Mouse (Mus musculus): ENCODE measurements at regions not wholly inside any gene's neighbourhood (a gene's known extent, or its start where the extent isn't known, plus 50 kb on each side); places are given as distances from the start of the nearest gene placed in this dataset.

DNA sequence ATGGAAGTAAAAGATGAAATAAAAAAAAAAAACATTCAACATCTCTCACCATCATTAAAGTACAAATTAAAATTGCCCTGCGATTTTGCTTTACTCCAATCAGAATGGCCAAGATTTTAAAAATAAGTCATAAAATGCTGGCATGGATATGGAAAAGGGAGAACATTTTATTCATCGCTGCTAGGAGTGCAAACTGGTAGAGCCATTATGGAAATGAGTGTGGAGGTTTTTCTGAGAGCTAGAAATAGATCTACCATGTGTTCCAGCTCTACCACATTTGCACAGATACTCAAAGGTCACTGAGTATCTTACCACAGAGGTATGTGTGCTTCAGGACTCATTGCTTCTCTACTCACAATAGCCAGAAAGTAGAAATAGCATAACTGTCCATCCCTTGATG is 129.0 kb upstream of the Ift57 start:
- TF ChIP-seq POLR2A (IDR thresholded peaks at IDR 0.05; ENCODE audit: low read depth, low read length) = no peak
- no peak for TF ChIP-seq CTCF (IDR thresholded peaks at IDR 0.05; ENCODE audit: extremely low read depth, insufficient read depth, insufficient read length, insufficient replicate concordance)
- H3K4me1 ChIP-seq (ENCODE audit: control insufficient read depth, insufficient read depth, insufficient read length) = no peaks in the 10 kb centered on the region
- H3K36me3 ChIP-seq (ENCODE audit: control insufficient read depth, insufficient read depth, low read length) = no peaks in the 10 kb centered on the region
- no peak overlapping the region for H3K4me3 ChIP-seq (ENCODE audit: extremely low read depth, insufficient read depth, insufficient read length)
- no peaks in the 10 kb centered on the region for H3K27me3 ChIP-seq (ENCODE audit: control insufficient read depth, insufficient read depth, low read length)
- no peak for DNase-seq (ENCODE audit: low read depth in 1 of 2, low spot score in 2 of 2)
- no peak overlapping the region for H3K27ac ChIP-seq (ENCODE audit: insufficient read depth, low read length)
- WGBS = 94% methylated on average over 2 of the region's 2 CpGs

DNA sequence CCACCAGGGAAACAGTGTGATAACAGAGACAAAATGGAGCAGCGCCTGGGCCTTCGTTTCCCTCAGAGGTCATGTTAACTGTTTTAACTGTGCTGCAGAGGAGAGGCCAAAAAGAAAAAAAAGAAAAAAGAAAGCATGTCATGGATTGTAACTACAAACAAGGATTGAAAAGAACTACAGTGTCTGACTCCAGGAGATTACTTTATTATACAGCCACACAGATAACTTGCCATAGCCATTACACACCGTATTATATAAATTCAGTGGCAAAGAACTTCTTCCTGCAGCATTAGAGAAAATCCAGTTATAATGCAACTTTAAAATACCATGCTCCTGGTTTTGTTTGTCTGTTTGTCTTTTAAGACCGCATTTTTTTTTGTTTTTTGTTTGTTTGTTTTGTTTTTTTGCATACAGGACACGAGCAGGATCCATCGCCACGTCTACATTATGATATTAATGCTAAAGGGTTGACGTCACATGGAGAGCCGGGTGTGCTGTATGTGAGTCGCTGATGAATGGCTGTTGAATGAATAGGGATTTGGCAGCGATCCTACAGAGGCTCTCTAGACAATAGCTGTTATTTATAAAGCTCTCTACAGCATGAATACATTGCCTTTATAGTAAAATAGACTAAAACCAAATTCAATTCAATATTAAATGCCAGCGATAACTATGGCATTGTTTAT is 126.4 kb upstream of the Ift57 start:
- Histone ChIP-seq H3K36me3 (ENCODE audit: control insufficient read depth, insufficient read depth, low read length) (no peaks in the 10 kb centered on the region), H3K4me3 (ENCODE audit: extremely low read depth, insufficient read depth, insufficient read length) (no peak overlapping the region), H3K27me3 (ENCODE audit: control insufficient read depth, insufficient read depth, low read length) (no peaks in the 10 kb centered on the region), H3K27ac (ENCODE audit: insufficient read depth, low read length) (no peak overlapping the region), H3K4me1 (ENCODE audit: control insufficient read depth, insufficient read depth, insufficient read length) (no peaks in the 10 kb centered on the region)
- DNase-seq (ENCODE audit: low read depth in 1 of 2, low spot score in 2 of 2) = no peak
- 90% methylated on average over 12 of the region's 12 CpGs for WGBS
- TF ChIP-seq POLR2A (IDR thresholded peaks at IDR 0.05; ENCODE audit: low read depth, low read length) (no peak), CTCF (IDR thresholded peaks at IDR 0.05; ENCODE audit: extremely low read depth, insufficient read depth, insufficient read length, insufficient replicate concordance) (no peak)

- Histone ChIP-seq H3K27me3 (ENCODE audit: control insufficient read depth, insufficient read depth, low read length) (no peaks in the 10 kb centered on the region), H3K4me1 (ENCODE audit: control insufficient read depth, insufficient read depth, insufficient read length) (no peaks in the 10 kb centered on the region), H3K36me3 (ENCODE audit: control insufficient read depth, insufficient read depth, low read length) (no peaks in the 10 kb centered on the region), H3K4me3 (ENCODE audit: extremely low read depth, insufficient read depth, insufficient read length) (no peak overlapping the region), H3K27ac (ENCODE audit: insufficient read depth, low read length) (no peak overlapping the region)
- 89% methylated on average over 3 of the region's 3 CpGs for WGBS
- no peak for DNase-seq (ENCODE audit: low read depth in 1 of 2, low spot score in 2 of 2)
- no peak for TF ChIP-seq POLR2A (IDR thresholded peaks at IDR 0.05; ENCODE audit: low read depth, low read length)
- TF ChIP-seq CTCF (IDR thresholded peaks at IDR 0.05; ENCODE audit: extremely low read depth, insufficient read depth, insufficient read length, insufficient replicate concordance) = no peak
These were observed 125.9 kb upstream of the Ift57 start for GRCm38 (mm10) chr16:49573171-49573517.

GRCm38 (mm10) chr16:49578976-49579375 is 120.1 kb upstream of the Ift57 start:
- WGBS = 94% methylated on average over 4 of the region's 4 CpGs
- Histone ChIP-seq H3K4me3 (ENCODE audit: extremely low read depth, insufficient read depth, insufficient read length) (no peak overlapping the region), H3K27me3 (ENCODE audit: control insufficient read depth, insufficient read depth, low read length) (no peaks in the 10 kb centered on the region), H3K27ac (ENCODE audit: insufficient read depth, low read length) (no peak overlapping the region), H3K36me3 (ENCODE audit: control insufficient read depth, insufficient read depth, low read length) (no peaks in the 10 kb centered on the region), H3K4me1 (ENCODE audit: control insufficient read depth, insufficient read depth, insufficient read length) (no peaks in the 10 kb centered on the region)
- TF ChIP-seq CTCF (IDR thresholded peaks at IDR 0.05; ENCODE audit: extremely low read depth, insufficient read depth, insufficient read length, insufficient replicate concordance) = no peak
- TF ChIP-seq POLR2A (IDR thresholded peaks at IDR 0.05; ENCODE audit: low read depth, low read length) = no peak
- DNase-seq (ENCODE audit: low read depth in 1 of 2, low spot score in 2 of 2) = no peak

DNA sequence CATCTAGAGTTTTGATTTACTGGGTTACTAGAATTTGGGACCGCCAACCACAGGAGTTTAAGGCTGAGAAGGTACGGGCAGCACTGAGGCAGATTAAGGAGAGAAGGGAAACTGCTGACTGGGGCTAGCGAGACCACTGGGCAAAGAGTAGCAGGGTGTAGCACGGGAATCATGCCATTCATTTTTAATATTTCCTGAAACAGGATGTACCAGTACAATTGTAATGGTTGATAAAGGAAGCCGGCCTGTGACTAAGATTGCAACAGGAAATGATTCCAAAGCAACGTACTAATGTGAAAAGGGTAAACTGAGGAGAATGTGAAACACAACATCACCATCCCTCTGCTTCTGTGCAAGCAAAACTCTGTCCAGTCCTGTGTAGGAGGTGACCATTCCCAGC is 118.3 kb upstream of the Ift57 start:
- TF ChIP-seq POLR2A (IDR thresholded peaks at IDR 0.05; ENCODE audit: low read depth, low read length) (no peak), CTCF (IDR thresholded peaks at IDR 0.05; ENCODE audit: extremely low read depth, insufficient read depth, insufficient read length, insufficient replicate concordance) (no peak)
- Histone ChIP-seq H3K4me3 (ENCODE audit: extremely low read depth, insufficient read depth, insufficient read length) (no peak overlapping the region), H3K27ac (ENCODE audit: insufficient read depth, low read length) (no peak overlapping the region), H3K27me3 (ENCODE audit: control insufficient read depth, insufficient read depth, low read length) (no peaks in the 10 kb centered on the region), H3K4me1 (ENCODE audit: control insufficient read depth, insufficient read depth, insufficient read length) (no peaks in the 10 kb centered on the region), H3K36me3 (ENCODE audit: control insufficient read depth, insufficient read depth, low read length) (no peaks in the 10 kb centered on the region)
- DNase-seq (ENCODE audit: low read depth in 1 of 2, low spot score in 2 of 2) = no peak
- WGBS = 78% methylated on average over 6 of the region's 6 CpGs

DNA sequence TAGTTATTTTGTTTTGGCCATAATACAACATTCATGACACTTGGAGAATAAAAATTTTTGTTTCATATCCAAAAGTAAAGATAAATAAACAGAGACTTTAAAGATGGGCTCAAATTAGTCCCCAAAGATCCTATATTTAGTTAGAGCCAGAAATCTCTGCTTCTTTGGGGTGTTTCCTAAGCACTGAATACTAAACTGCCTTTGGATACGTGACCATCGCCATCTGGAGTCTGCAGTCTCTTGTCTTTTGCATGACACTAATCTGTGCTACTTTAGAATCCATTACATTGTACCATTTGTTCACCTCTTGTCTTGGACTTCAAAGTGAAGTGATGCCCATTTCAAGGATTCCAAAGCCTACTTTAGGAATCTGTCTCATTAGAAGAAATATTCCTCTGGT is 92.5 kb upstream of the Ift57 start:
- Histone ChIP-seq H3K4me1 (ENCODE audit: control insufficient read depth, insufficient read depth, insufficient read length) (no peaks in the 10 kb centered on the region), H3K27me3 (ENCODE audit: control insufficient read depth, insufficient read depth, low read length) (no peaks in the 10 kb centered on the region), H3K27ac (ENCODE audit: insufficient read depth, low read length) (no peak overlapping the region), H3K36me3 (ENCODE audit: control insufficient read depth, insufficient read depth, low read length) (no peaks in the 10 kb centered on the region), H3K4me3 (ENCODE audit: extremely low read depth, insufficient read depth, insufficient read length) (no peak overlapping the region)
- DNase-seq (ENCODE audit: low read depth in 1 of 2, low spot score in 2 of 2) = no peak
- TF ChIP-seq POLR2A (IDR thresholded peaks at IDR 0.05; ENCODE audit: low read depth, low read length) (no peak), CTCF (IDR thresholded peaks at IDR 0.05; ENCODE audit: extremely low read depth, insufficient read depth, insufficient read length, insufficient replicate concordance) (no peak)
- 93% methylated on average over 2 of the region's 2 CpGs for WGBS

DNA sequence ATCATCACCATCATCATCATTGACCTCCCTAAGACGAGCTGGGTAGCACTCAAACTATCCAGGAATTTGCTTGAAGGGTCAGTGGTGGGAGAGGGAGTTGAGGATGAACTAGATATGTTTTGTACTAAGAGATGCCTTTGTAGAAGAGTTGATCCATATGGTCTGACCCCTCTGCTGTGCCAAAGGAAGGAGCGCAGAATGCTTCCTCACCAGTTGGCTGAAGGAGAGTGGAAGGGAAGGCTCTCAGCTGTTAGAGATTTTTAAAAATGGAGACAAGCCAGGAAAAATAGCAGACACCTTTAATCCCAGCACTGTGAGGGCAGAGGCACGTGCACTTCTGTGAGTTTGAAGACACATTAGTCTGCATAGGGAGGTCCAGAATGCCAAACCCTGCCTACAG is 84.2 kb upstream of the Ift57 start:
- no peak overlapping the region for H3K27ac ChIP-seq (ENCODE audit: insufficient read depth, low read length)
- H3K36me3 ChIP-seq (ENCODE audit: control insufficient read depth, insufficient read depth, low read length) = no peaks in the 10 kb centered on the region
- WGBS = 88% methylated on average over 3 of the region's 3 CpGs
- TF ChIP-seq CTCF (IDR thresholded peaks at IDR 0.05; ENCODE audit: extremely low read depth, insufficient read depth, insufficient read length, insufficient replicate concordance) = no peak
- TF ChIP-seq POLR2A (IDR thresholded peaks at IDR 0.05; ENCODE audit: low read depth, low read length) = no peak
- no peak overlapping the region for H3K4me3 ChIP-seq (ENCODE audit: extremely low read depth, insufficient read depth, insufficient read length)
- no peaks in the 10 kb centered on the region for H3K4me1 ChIP-seq (ENCODE audit: control insufficient read depth, insufficient read depth, insufficient read length)
- H3K27me3 ChIP-seq (ENCODE audit: control insufficient read depth, insufficient read depth, low read length) = no peaks in the 10 kb centered on the region
- no peak for DNase-seq (ENCODE audit: low read depth in 1 of 2, low spot score in 2 of 2)

Data from spleen, adult 2 months (tissue).